Mouse (Mus musculus) CH12.LX (cell line): Measurements from ENCODE around the gene 1500015O10Rik. TPM values are rescaled to one million over a fixed set of nuclear protein-coding genes. Genes with fewer than 3 reads are reported as not detected.

Experiments
- DNase-seq: peaks from one replicate; pipeline ENCODE4 v3.0.0-alpha.2; 2013; ENCODE audit errors: extremely low read depth
- H3K27ac ChIP-seq: 2 replicates; pipeline ENCODE4 v1.5.1; 2012; ENCODE audit warnings: low read depth, mild to moderate bottlenecking, control low read depth, moderate library complexity; ENCODE audit not compliant: insufficient read depth
- H3K27me3 ChIP-seq: replicated peaks from 2 replicates; pipeline ENCODE3; 2012; ENCODE audit warnings: inconsistent platforms
- H3K36me3 ChIP-seq, 2 experiments: replicated peaks in 1 of 2; 2 replicates each; pipeline versions ENCODE3 to v1.6.1; 2012; ENCODE audit warnings: inconsistent platforms in 1 of 2, low read length in 1 of 2, mild to moderate bottlenecking in 1 of 2, mixed read lengths in 1 of 2, moderate library complexity in 1 of 2; ENCODE audit not compliant: control insufficient read depth in 1 of 2, insufficient read depth in 1 of 2
- H3K4me1 ChIP-seq, 2 experiments: 2 replicates each; pipeline ENCODE4 v1.6.1; 2012; ENCODE audit warnings: inconsistent platforms in 1 of 2, moderate library complexity in 1 of 2; ENCODE audit not compliant: insufficient read depth in 2 of 2, control insufficient read depth in 1 of 2
- H3K4me2 ChIP-seq: 2 replicates; pipeline ENCODE4 v1.6.1; 2012; ENCODE audit warnings: low read depth, mild to moderate bottlenecking, control low read depth; ENCODE audit not compliant: poor library complexity, insufficient read depth, severe bottlenecking
- H3K4me3 ChIP-seq, 3 experiments: fragments of 150-350 bp in 1 of 3; sonication (generic) in 1 of 3; replicated peaks in 1 of 3; 2 replicates each; pipeline versions ENCODE3 to v1.5.1; 2011 to 2012; ENCODE audit warnings: low read depth in 2 of 3, low read length in 2 of 3, mild to moderate bottlenecking in 2 of 3, moderate library complexity in 2 of 3, control low read depth in 1 of 3, improper control_type of control experiment in 1 of 3, inconsistent platforms in 1 of 3, mixed read lengths in 1 of 3; ENCODE audit not compliant: poor library complexity in 1 of 3
- H3K79me2 ChIP-seq: replicated peaks from 2 replicates; pipeline ENCODE4 v1.6.1; 2012; ENCODE audit warnings: mild to moderate bottlenecking, moderate library complexity; ENCODE audit not compliant: control insufficient read depth, poor library complexity, insufficient read depth, severe bottlenecking; ENCODE audit errors: extremely low read depth
- H3K9ac ChIP-seq: 2 replicates; pipeline ENCODE4 v1.6.1; 2012; ENCODE audit warnings: low read depth, mild to moderate bottlenecking, control low read depth, moderate library complexity; ENCODE audit not compliant: insufficient read depth
- H3K9me3 ChIP-seq: replicated peaks from 2 replicates; pipeline ENCODE3; 2012; ENCODE audit warnings: low read length, inconsistent platforms, mixed read lengths
- BHLHE40 ChIP-seq: IDR thresholded peaks from 2 replicates; pipeline ENCODE4 v1.6.1; 2011; ENCODE audit warnings: mild to moderate bottlenecking, low read depth, low read length, improper control_type of control experiment
- CHD1 ChIP-seq: IDR thresholded peaks from 2 replicates; pipeline ENCODE4 v1.6.1; 2012; ENCODE audit warnings: low read depth, low read length, improper control_type of control experiment, inconsistent platforms
- CHD2 ChIP-seq: IDR thresholded peaks from 2 replicates; pipeline ENCODE4 v1.6.1; 2011; ENCODE audit warnings: low read length, improper control_type of control experiment
- CTCF ChIP-seq, 2 experiments: IDR thresholded peaks in 1 of 2; conservative IDR thresholded peaks in 1 of 2; 2 replicates each; pipeline ENCODE4 v1.5.1; 2011 to 2012; ENCODE audit warnings: low read depth in 2 of 2, low read length in 2 of 2, improper control_type of control experiment in 1 of 2, inconsistent platforms in 1 of 2, mild to moderate bottlenecking in 1 of 2, moderate library complexity in 1 of 2
- ELF1 ChIP-seq: IDR thresholded peaks from 2 replicates; pipeline ENCODE4 v1.6.1; 2014; ENCODE audit warnings: low read depth, mild to moderate bottlenecking, inconsistent platforms, low read length, improper control_type of control experiment
- EP300 ChIP-seq: IDR thresholded peaks from 2 replicates; pipeline ENCODE4 v1.6.1; 2011; ENCODE audit warnings: low read length, improper control_type of control experiment
- ETS1 ChIP-seq: conservative IDR thresholded peaks from 2 replicates; pipeline ENCODE4 v1.6.1; 2012; ENCODE audit warnings: low read depth, mild to moderate bottlenecking, inconsistent platforms, low read length, improper control_type of control experiment, moderate library complexity
- GABPA ChIP-seq: IDR thresholded peaks from 2 replicates; pipeline ENCODE4 v1.6.1; 2012; ENCODE audit warnings: low read depth, low read length, improper control_type of control experiment, inconsistent platforms; ENCODE audit not compliant: insufficient replicate concordance
- IRF4 ChIP-seq: IDR thresholded peaks from 2 replicates; pipeline ENCODE4 v1.6.1; 2014; ENCODE audit warnings: low read depth, mild to moderate bottlenecking, inconsistent platforms, low read length, improper control_type of control experiment
- JUND ChIP-seq: conservative IDR thresholded peaks from 2 replicates; pipeline ENCODE4 v1.6.1; 2011; ENCODE audit warnings: low read depth, low read length, improper control_type of control experiment
- KAT2A ChIP-seq: IDR thresholded peaks from 2 replicates; pipeline ENCODE4 v1.6.1; 2012; ENCODE audit warnings: low read length, improper control_type of control experiment, inconsistent platforms; ENCODE audit not compliant: insufficient replicate concordance
- MAFK ChIP-seq: IDR thresholded peaks from 2 replicates; pipeline ENCODE4 v1.6.1; 2011; ENCODE audit warnings: low read length, improper control_type of control experiment; ENCODE audit not compliant: insufficient replicate concordance
- MAX ChIP-seq: IDR thresholded peaks from 2 replicates; pipeline ENCODE4 v1.6.1; 2011; ENCODE audit warnings: low read length, improper control_type of control experiment
- MAZ ChIP-seq: IDR thresholded peaks from 2 replicates; pipeline ENCODE4 v1.6.1; 2012; ENCODE audit warnings: low read depth, mild to moderate bottlenecking, inconsistent platforms, low read length, improper control_type of control experiment, moderate library complexity
- MEF2A ChIP-seq: IDR thresholded peaks from 2 replicates; pipeline ENCODE4 v1.6.1; 2014; ENCODE audit warnings: low read depth, mild to moderate bottlenecking, inconsistent platforms, low read length, improper control_type of control experiment, borderline replicate concordance
- MXI1 ChIP-seq: IDR thresholded peaks from 2 replicates; pipeline ENCODE4 v1.6.1; 2011; ENCODE audit warnings: mild to moderate bottlenecking, low read depth, low read length, improper control_type of control experiment
- MYC ChIP-seq: IDR thresholded peaks from 2 replicates; pipeline ENCODE4 v1.6.1; 2011; ENCODE audit warnings: low read depth, mild to moderate bottlenecking, improper control_type of control experiment, low read length
- NELFE ChIP-seq: IDR thresholded peaks from 2 replicates; pipeline ENCODE4 v1.6.1; 2011; ENCODE audit warnings: low read depth, low read length, improper control_type of control experiment
- NRF1 ChIP-seq: IDR thresholded peaks from 2 replicates; pipeline ENCODE4 v1.6.1; 2014; ENCODE audit warnings: low read depth, mild to moderate bottlenecking, inconsistent platforms, low read length, improper control_type of control experiment, moderate library complexity
- POLR2A ChIP-seq: IDR thresholded peaks from 2 replicates; pipeline ENCODE4 v1.6.1; 2011; ENCODE audit warnings: low read depth, mild to moderate bottlenecking, improper control_type of control experiment, low read length
- POLR2AphosphoS2 ChIP-seq: IDR thresholded peaks from 2 replicates; pipeline ENCODE4 v1.6.1; 2011; ENCODE audit warnings: low read depth, low read length, improper control_type of control experiment
- SIN3A ChIP-seq: IDR thresholded peaks from 2 replicates; pipeline ENCODE4 v1.6.1; 2012; ENCODE audit warnings: low read length, improper control_type of control experiment, inconsistent platforms
- TCF12 ChIP-seq: IDR thresholded peaks from 2 replicates; pipeline ENCODE4 v1.6.1; 2014; ENCODE audit warnings: low read depth, mild to moderate bottlenecking, inconsistent platforms, low read length, improper control_type of control experiment
- USF2 ChIP-seq: conservative IDR thresholded peaks from 2 replicates; pipeline ENCODE4 v1.6.1; 2011; ENCODE audit warnings: low read depth, low read length, improper control_type of control experiment
- ZC3H11A ChIP-seq: IDR thresholded peaks from 2 replicates; pipeline ENCODE4 v1.6.1; 2012; ENCODE audit warnings: low read depth, mild to moderate bottlenecking, inconsistent platforms, low read length, improper control_type of control experiment
- ZNF384 ChIP-seq: IDR thresholded peaks from 2 replicates; pipeline ENCODE4 v1.6.1; 2012; ENCODE audit warnings: low read depth, low read length, improper control_type of control experiment, inconsistent platforms
- dilution Hi-C: fragments of 300-500 bp; cut with MboI; formaldehyde crosslinking; loops from 2 replicates; pipeline ENCODE4 v1.14.3; 2020; ENCODE audit warnings: low sequenced_read_pairs; ENCODE audit not compliant: extremely low pct_unique_long_range_greater_than_20kb, extremely low pct_ligation_motif_present
- in situ Hi-C: fragments of 300-500 bp; cut with MboI; formaldehyde crosslinking; loops from 3 replicates; pipeline ENCODE4 v1.14.3; 2019; ENCODE audit warnings: low sequenced_read_pairs, low pct_ligation_motif_present, low pct_unique_long_range_greater_than_20kb, mixed read lengths
- polyA plus RNA-seq: library from polyadenylated mRNA; unstranded; fragments of >175 nt; gene quantifications from 2 replicates; pipeline ENCODE4 v1.2.1, GENCODE M21; 2012; ENCODE audit warnings: low read depth; ENCODE audit not compliant: insufficient read length
- total RNA-seq, 2 experiments: library from RNA; depleted of rRNA; stranded (reverse); fragments of 300-350 nt in 1 of 2; fragments of >200 nt in 1 of 2; gene quantifications; 2 replicates each; pipeline ENCODE4 v1.2.3; 2012 to 2014

1500015O10Rik gene
- total and polyA plus RNA-seq, 3 experiments = not detected

DNA sequence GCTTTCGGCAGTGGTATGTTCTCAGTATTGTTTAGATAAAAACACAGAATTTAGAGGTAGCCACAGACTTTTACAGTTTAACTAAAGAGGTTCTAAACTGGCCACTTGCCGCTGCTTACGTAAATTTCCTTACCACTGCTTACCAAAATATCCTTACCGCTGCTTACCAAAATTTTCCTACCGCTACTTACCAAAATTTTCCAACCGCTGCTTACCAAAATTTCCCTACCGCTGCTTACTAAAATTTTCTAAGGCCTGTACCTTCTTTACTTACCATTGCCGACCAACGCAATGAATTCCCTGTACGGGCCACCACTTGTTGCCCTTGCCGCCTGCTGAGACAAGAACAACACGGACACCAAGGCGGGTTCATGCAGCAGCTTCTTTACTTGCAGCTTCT, 40.4 kb upstream of the 1500015O10Rik start (continued):
- TF ChIP-seq GABPA (no peak), ETS1 (peak; percentile 93), MEF2A (peak; percentile 98), POLR2AphosphoS2 (no peak), MAZ (no peak), CHD2 (peak; percentile 50; the same call in 1 of the 2 replicates), MYC (no peak), EP300 (peak; percentile 98), NRF1 (no peak), MXI1 (no peak; the same call in 1 of the 2 replicates), CTCF (conservative IDR thresholded peaks at IDR 0.05 in 1 of 2, IDR thresholded peaks at IDR 0.05 in 1 of 2; ENCODE audit: low read depth in 2 of 2, low read length in 2 of 2) (no peak), NELFE (no peak; the same call in 1 of the 2 replicates)

DNA sequence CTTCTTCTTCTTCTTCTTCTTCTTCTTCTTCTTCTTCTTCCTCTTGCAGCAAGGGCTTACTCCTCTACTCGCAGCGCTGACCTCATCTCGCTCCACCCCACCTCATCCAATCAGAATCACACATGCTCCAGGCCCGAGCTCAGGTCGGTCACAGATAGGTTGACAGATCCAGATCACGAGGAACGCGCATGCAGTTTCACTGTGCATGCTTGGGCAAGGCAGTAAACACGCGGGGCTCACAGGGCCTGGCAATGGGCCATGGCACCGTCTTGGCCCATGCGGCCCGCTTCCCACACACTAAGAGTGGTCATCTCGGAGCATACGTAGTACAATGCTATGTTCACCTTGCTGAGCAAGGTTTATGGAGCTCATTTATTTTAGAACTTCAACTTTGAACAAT, 39.9 kb upstream of the 1500015O10Rik start:
- TF ChIP-seq KAT2A (no peak), IRF4 (peak; percentile 40; the same call in 1 of the 2 replicates), CHD2 (peak; percentile 39; the same call in 1 of the 2 replicates), USF2 (no peak), ZC3H11A (no peak), MAZ (no peak), JUND (no peak), CHD1 (no peak), MEF2A (no peak; the same call in 1 of the 2 replicates), BHLHE40 (peak; percentile 96), MAX (peak; percentile 99), SIN3A (peak; percentile 38; the same call in 1 of the 2 replicates), POLR2A (peak; percentile 72), ZNF384 (no peak), MXI1 (peak; percentile 89), TCF12 (peak; percentile 58; the same call in 1 of the 2 replicates), MAFK (no peak), CTCF (conservative IDR thresholded peaks at IDR 0.05 in 1 of 2, IDR thresholded peaks at IDR 0.05 in 1 of 2; ENCODE audit: low read depth in 2 of 2, low read length in 2 of 2) (no peak), NRF1 (peak; percentile 34; the same call in 1 of the 2 replicates), NELFE (peak; percentile 9), ETS1 (peak; percentile 58), MYC (peak; percentile 85), ELF1 (no peak)
- DNase-seq = peak; percentile 90
- H3K27ac ChIP-seq = peak overlapping the region; percentile 48
- H3K27me3 ChIP-seq = no peaks in the 10 kb centered on the region
- peaks cover 23 to 25% of the 10 kb centered on the region in 2 experiments for H3K36me3 ChIP-seq
- dilution Hi-C loops (no loop called here), in situ Hi-C loops (no loop called here)
- H3K4me3 ChIP-seq = peak overlapping the region in 1 of 3 experiments; percentile 70
- peaks cover 20% of the 10 kb centered on the region for H3K9me3 ChIP-seq
- H3K4me1 ChIP-seq = peaks cover 12 to 52% of the 10 kb centered on the region in 2 experiments
- peaks cover 12% of the 10 kb centered on the region; the same call in 1 of the 2 replicates for H3K79me2 ChIP-seq
- peak overlapping the region; percentile 99; the same call in 1 of the 2 replicates for H3K9ac ChIP-seq
- no peak overlapping the region; the same call in 1 of the 2 replicates for H3K4me2 ChIP-seq
